Mouse (Mus musculus): ENCODE data around the gene Ddx39. TPM values are rescaled to one million over a fixed set of nuclear protein-coding genes. Genes with fewer than 3 reads are reported as not detected.
A peak's percentile ranks its signal among the peaks of the same experiment; 100 is the strongest.

Gene Ddx39
- total RNA-seq, 1 experiment from 2014 or later: 25.7 TPM

- DNase-seq: no peak
These were observed 53.5 kb downstream of the Ddx39 start for GRCm38 (mm10) chr8:83768526-83768925.

- no peak for DNase-seq
These were observed 54.7 kb downstream of the Ddx39 start for GRCm38 (mm10) chr8:83769720-83770119.

GRCm38 (mm10) chr8:83770669-83771068, 55.7 kb downstream of the Ddx39 start:
- no peak for DNase-seq

GRCm38 (mm10) chr8:83771791-83772190, 56.8 kb downstream of the Ddx39 start:
- no peak for DNase-seq

GRCm38 (mm10) chr8:83772701-83773451, 57.9 kb downstream of the Ddx39 start:
- peak; percentile 60 for DNase-seq

- DNase-seq: no peak
These were observed 58.5 kb downstream of the Ddx39 start for GRCm38 (mm10) chr8:83773452-83773846.

- DNase-seq: no peak
These were observed 59.2 kb downstream of the Ddx39 start for GRCm38 (mm10) chr8:83774221-83774620.

Small RNA genes lying within 50 kb of the gene (microRNA-seq; reads per million reads assigned to microRNA genes)
- 0.71 to 1.0 reads per million in 2 experiments for gene Mir1668

Other genes with a start within 250 kb of the Ddx39 start
- gene Olfr370, start 179.4 kb upstream of the Ddx39 start, total RNA-seq (2021): not detected in 2 replicates
- gene Ndufb7, start 148.5 kb upstream of the Ddx39 start, total RNA-seq (2021): 223 and 229 TPM in 2 replicates
- 582 and 661 TPM in 2 replicates for gene Tecr, start 107.2 kb upstream of the Ddx39 start, total RNA-seq (2021)
- gene Dnajb1, start 107.0 kb upstream of the Ddx39 start, total RNA-seq (2021): 27.7 and 28.0 TPM in 2 replicates
- 42.3 and 48.8 TPM in 2 replicates for gene Gipc1, start 62.5 kb upstream of the Ddx39 start, total RNA-seq (2021)
- gene Ptger1, start 48.5 kb upstream of the Ddx39 start, total RNA-seq (2021): 0.86 and 2.5 TPM in 2 replicates
- 120 and 146 TPM in 2 replicates for gene Pkn1, start 16.0 kb upstream of the Ddx39 start, total RNA-seq (2021)
- gene Adgre5, start 26.1 kb downstream of the Ddx39 start, total RNA-seq (2021): 28.7 and 40.6 TPM in 2 replicates
- 73.5 and 114 TPM in 2 replicates for gene Adgrl1, start 184.9 kb downstream of the Ddx39 start, total RNA-seq (2021)
- 2.1 and 3.2 TPM in 2 replicates for gene Gm10644, start 240.0 kb downstream of the Ddx39 start, total RNA-seq (2021)
- 6.0 and 7.2 TPM in 2 replicates for gene Asf1b, start 240.3 kb downstream of the Ddx39 start, total RNA-seq (2021)

Data from adrenal gland, postnatal 25 days (tissue).